Comparison of ENCODE assay signal across 8 mouse cellular contexts in genomic region chr19:7134631-7135091, GRCm38 (mm10). TPM values are rescaled to one million over a fixed set of nuclear protein-coding genes. Genes with fewer than 3 reads are reported as not detected.
A peak's percentile ranks its signal among the peaks of the same experiment; 100 is the strongest.
DNase-seq lines count a peak whose midpoint lies in the region; ATAC-seq and TF ChIP-seq lines count a peak whose summit lies in the region.

No protein-coding gene starts in this region.

- no peaks in the 10 kb centered on the region for H3K79me2 ChIP-seq in heart, adult 2 months (replicated peaks; ENCODE audit: control insufficient read depth, insufficient read depth, low read length)

- peak; percentile 31 for DNase-seq in urinary bladder, postnatal 14 days (ENCODE audit: low spot score)
- DNase-seq in urinary bladder, postnatal 10 days (ENCODE audit: low spot score): no peak
- DNase-seq in heart, adult 2 months: peak; percentile 66
- peak; percentile 75 for DNase-seq in kidney, adult 18-20 months
- DNase-seq in mesoderm, embryonic 11.5 days (ENCODE audit: low read depth, low spot score): peak; percentile 63
- no peak for DNase-seq in cerebellum, postnatal 4 days (ENCODE audit: low spot score in 2 of 2)
- no peak for DNase-seq in layer of hippocampus, adult 9-10 months (ENCODE audit: low spot score)

- peaks cover 12% of the 10 kb centered on the region for H3K4me1 ChIP-seq in heart, adult 2 months (ENCODE audit: control insufficient read depth, insufficient read depth, low read length)

- no peaks in the 10 kb centered on the region for H3K27me3 ChIP-seq in heart, adult 2 months (ENCODE audit: control insufficient read depth, insufficient read depth, low read length)

- H3K27ac ChIP-seq in heart, adult 2 months: peak overlapping the region; percentile 48

- peak; percentile 33; the same call in 1 of the 2 replicates for TF ChIP-seq EP300 in heart, adult 2 months (IDR thresholded peaks at IDR 0.05; ENCODE audit: insufficient read depth, low read depth, low read length)

- TF ChIP-seq POLR2A in heart, adult 2 months (IDR thresholded peaks at IDR 0.05; ENCODE audit: insufficient read depth, low read depth, low read length): no peak

- no peak for ATAC-seq in megakaryocyte progenitor cell, adult 5-6 weeks (replicated peaks; ENCODE audit: poor library complexity)

- no peak overlapping the region for H3K4me3 ChIP-seq in heart, adult 2 months

- intact Hi-C loops in heart, adult 2 months (cut with DNase I): no loop called here

- WGBS in heart, adult 2 months: 23% methylated on average over 17 of the region's 17 CpGs

- peak overlapping the region; percentile 42 for H3K9ac ChIP-seq in heart, adult 2 months (ENCODE audit: low read depth, low read length)

- no peak for TF ChIP-seq CTCF in heart, adult 2 months (IDR thresholded peaks at IDR 0.05)

- no peaks in the 10 kb centered on the region for H3K36me3 ChIP-seq in heart, adult 2 months (ENCODE audit: control insufficient read depth, insufficient read depth, low read length)

RNA-seq across cellular contexts. Expression of gene Flrt1, which starts 29.1 kb away (rescaled TPM):
- total RNA-seq in heart, adult 2 months (2021): 1 to 10 TPM; 1.1 to 1.2 TPM
- polyA plus RNA-seq in heart, adult 2 months (2012; rRNA removed): 0.84 and 0.94 TPM in 2 replicates
- not detected in 2 replicates for total RNA-seq in megakaryocyte progenitor cell, adult 5-6 weeks (2015)
- not detected in 2 replicates for total RNA-seq in megakaryocyte progenitor cell, adult 5-6 weeks (2017)

Comparison
In these comparisons a context has a peak if more than half of its experiments do, and no peak if none do; other contexts are left out.
1. DNase-seq: peak in urinary bladder, postnatal 14 days (single experiment), heart, adult 2 months (2 of 2), kidney, adult 18-20 months (single experiment) and mesoderm, embryonic 11.5 days (single experiment); none in urinary bladder, postnatal 10 days (single experiment), cerebellum, postnatal 4 days (0 of 2) and layer of hippocampus, adult 9-10 months (single experiment).